Comparison of ENCODE assay signal across 8 mouse cellular contexts in the genomic region with DNA sequence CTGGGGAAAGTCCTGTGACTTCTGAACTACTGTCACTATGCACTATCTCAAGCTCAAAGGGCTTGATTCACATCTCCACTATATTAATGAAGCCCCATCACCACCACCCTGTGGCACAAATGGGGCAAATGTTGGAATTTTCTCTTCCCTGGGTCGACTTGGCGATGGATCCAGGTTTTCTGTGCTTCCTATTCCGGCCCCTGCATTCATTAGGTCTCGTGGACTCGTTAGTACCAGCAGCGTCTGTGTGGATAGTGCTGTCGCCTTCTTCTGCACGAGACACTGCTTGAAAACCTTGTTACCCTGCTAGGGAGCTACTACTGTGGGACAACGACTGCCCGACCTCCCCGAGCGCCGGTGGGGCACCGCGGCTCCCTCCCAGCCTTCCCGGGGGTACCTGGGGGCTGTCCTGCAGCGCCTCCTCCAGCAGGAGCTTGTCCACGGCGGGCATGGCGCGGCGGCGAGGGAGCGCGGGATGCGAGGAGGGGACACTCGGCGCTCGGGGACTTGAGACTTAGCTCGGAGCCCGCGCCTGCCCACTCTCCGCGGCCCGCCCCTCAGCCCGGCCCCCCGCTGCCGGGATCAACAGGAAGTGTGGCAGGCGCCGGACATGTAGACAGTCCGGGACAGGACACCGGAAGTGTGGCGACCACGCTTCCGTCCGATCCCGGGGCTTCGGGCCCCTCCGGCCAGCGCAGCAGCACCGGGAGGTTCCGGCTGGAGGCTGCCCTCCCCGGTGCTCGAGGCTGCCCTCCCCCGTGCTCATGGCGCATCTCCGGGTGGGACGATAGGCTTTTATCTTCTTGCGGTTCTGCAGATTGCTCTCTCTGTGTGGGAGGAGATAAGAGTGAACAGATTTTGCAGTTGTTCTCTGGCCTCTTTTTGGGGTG. TPM values are rescaled to one million over a fixed set of nuclear protein-coding genes. Genes with fewer than 3 reads are reported as not detected.
DNase-seq lines count a peak whose midpoint lies in the region; ATAC-seq and TF ChIP-seq lines count a peak whose summit lies in the region.

A gene (minus strand): TSS at position 608 of the 890 bp plus-strand sequence.

- no peak within 1 kb of the TSS for H3K27ac ChIP-seq in ES-E14 (ENCODE audit: insufficient read depth, low read depth, low read length, poor library complexity, severe bottlenecking)
- peak within 1 kb of the TSS; percentile 78 for H3K27ac ChIP-seq in lung, embryonic 14.5 days (ENCODE audit: low read depth)

- DNase-seq in ES-E14 (ENCODE audit: low read depth, low spot score) = peak; percentile 44
- DNase-seq in cerebellum, adult 11-12 months = peak; percentile 97
- DNase-seq in forelimb bud, embryonic 11.5 days (ENCODE audit: low read depth, low spot score) = peak; percentile 70
- peak; percentile 97 for DNase-seq in heart, postnatal 4 days
- peak; percentile 91 for DNase-seq in layer of hippocampus, adult 8-10 months (ENCODE audit: low spot score in 2 of 2)
- DNase-seq in lung, embryonic 14.5 days = peak; percentile 95
- peak; percentile 93 for DNase-seq in testis, postnatal 14 days (ENCODE audit: low spot score)

- in situ Hi-C loops in ES-E14 (cut with MboI; ENCODE audit: low sequenced_read_pairs in 2 of 2, unreplicated experiment in 2 of 2) = no loop called here

- TF ChIP-seq CTCF in lung, embryonic 14.5 days (IDR thresholded peaks at IDR 0.05; ENCODE audit: low read depth) = peak; percentile 26; the same call in 1 of the 2 replicates

- under 1% methylated on average over 57 of the region's 59 CpGs for WGBS in lung, embryonic 14.5 days

- peak within 1 kb of the TSS; percentile 80 for H3K4me2 ChIP-seq in lung, embryonic 14.5 days

- no peaks in the 10 kb centered on the region for H3K27me3 ChIP-seq in lung, embryonic 14.5 days (ENCODE audit: insufficient read depth, low read length)

- peak within 1 kb of the TSS; percentile 90 for H3K9ac ChIP-seq in ES-E14 (ENCODE audit: insufficient read depth, low read depth, low read length, poor library complexity, severe bottlenecking)
- H3K9ac ChIP-seq in lung, embryonic 14.5 days = peak within 1 kb of the TSS; percentile 72

- peaks cover 4% of the 10 kb centered on the region in 2 experiments; a peak in 1 of 4 replicates for H3K4me1 ChIP-seq in ES-E14 (ENCODE audit: control insufficient read depth in 2 of 2, insufficient read depth in 2 of 2, low read length in 2 of 2, poor library complexity in 1 of 2)
- peaks cover 6% of the 10 kb centered on the region; the same call in 1 of the 2 replicates for H3K4me1 ChIP-seq in lung, embryonic 14.5 days (ENCODE audit: insufficient read depth)

- no peaks in the 10 kb centered on the region for H3K36me3 ChIP-seq in ES-E14 (ENCODE audit: control insufficient read depth, insufficient read depth, low read length, poor library complexity, severe bottlenecking)
- no peaks in the 10 kb centered on the region for H3K36me3 ChIP-seq in lung, embryonic 14.5 days (ENCODE audit: insufficient read depth)

- H3K4me3 ChIP-seq in ES-E14 (ENCODE audit: insufficient read depth in 1 of 2, low read depth in 1 of 2, low read length in 2 of 2, poor library complexity in 1 of 2, severe bottlenecking in 1 of 2) = peak within 1 kb of the TSS; percentile 95 to 97
- H3K4me3 ChIP-seq in lung, embryonic 14.5 days (ENCODE audit: low read depth, low read length) = peak within 1 kb of the TSS; percentile 69

- peak; percentile 99 for ATAC-seq in lung, embryonic 14.5 days (ENCODE audit: insufficient read depth)
- ATAC-seq in neutrophil, adult 5-6 weeks (ENCODE audit: extremely low read depth, insufficient number of reproducible peaks, low FRiP score, poor library complexity, severe bottlenecking) = peak; percentile 56

- H3K9me3 ChIP-seq in ES-E14 (ENCODE audit: control insufficient read depth, insufficient read depth, low read depth, low read length) = no peaks in the 10 kb centered on the region
- no peaks in the 10 kb centered on the region for H3K9me3 ChIP-seq in lung, embryonic 14.5 days (ENCODE audit: low read depth, low read length)

TF ChIP-seq in ES-E14, 5 proteins besides CTCF, POLR2A, EP300 and RAD21:
- TF ChIP-seq ZNF384 (IDR thresholded peaks at IDR 0.05; ENCODE audit: low read depth, low read length) (no peak), HCFC1 (IDR thresholded peaks at IDR 0.05; ENCODE audit: borderline replicate concordance, insufficient read depth, low read length) (peak; percentile 92), ZC3H11A (IDR thresholded peaks at IDR 0.05; ENCODE audit: borderline replicate concordance, low read depth, low read length) (no peak), MAFK (IDR thresholded peaks at IDR 0.05; ENCODE audit: insufficient read depth, low read depth, low read length) (no peak), CHD2 (IDR thresholded peaks at IDR 0.05; ENCODE audit: low read depth, low read length) (no peak)

RNA-seq across cellular contexts. Expression of the gene that starts here (rescaled TPM):
- 13.9 and 20.6 TPM in 2 replicates for total RNA-seq in ES-E14 (2012; rRNA removed)
- 10 to 100 TPM; 31.6 to 35.5 TPM for total RNA-seq in heart, postnatal 4 days (2021)
- total RNA-seq in layer of hippocampus, adult 8-10 months (2022) = 100 to 1,000 TPM in 2 of 4 experiments, 10 to 100 TPM in 2; 80.5 to 110 (median 94.9) TPM
- polyA plus RNA-seq in lung, embryonic 14.5 days (2014; fragmentation: Nextera tagmentation; extraction: Ambion mirVana) = 33.5 and 35.7 TPM in 2 replicates
- total RNA-seq in neutrophil, adult 5-6 weeks (2017) = 28.5 and 31.9 TPM in 2 replicates

Comparison
In these comparisons a context has a peak if more than half of its experiments do, and no peak if none do; other contexts are left out.
1. DNase-seq: peak in every context shown above with its lines; median percentile 97 in cerebellum, adult 11-12 months; 97 in heart, postnatal 4 days; 95 in lung, embryonic 14.5 days; 93 in testis, postnatal 14 days; 91 in layer of hippocampus, adult 8-10 months; 70 in forelimb bud, embryonic 11.5 days; 44 in ES-E14.